ENCODE assay signal across 8 mouse cellular contexts in the genomic region with DNA sequence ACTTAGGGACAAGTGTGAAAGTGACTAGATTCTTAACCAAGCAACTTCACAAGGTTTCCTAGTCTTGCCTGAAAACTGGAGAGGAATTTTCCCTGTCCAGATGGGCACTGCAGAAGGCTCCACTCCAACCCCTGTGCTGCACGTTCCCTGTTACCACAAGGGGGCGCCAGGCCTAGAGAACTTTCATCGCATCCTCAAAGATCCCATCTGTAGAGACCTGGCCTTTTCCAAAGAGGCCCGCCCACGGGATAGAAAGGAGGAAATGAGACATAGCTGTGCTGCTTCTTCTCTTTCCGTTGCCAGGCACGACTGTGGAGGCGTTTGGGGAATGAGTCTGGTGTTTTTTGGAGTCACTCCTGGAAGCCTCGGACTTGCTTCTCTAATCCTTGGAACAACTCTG.
DNase-seq lines count a peak whose midpoint lies in the region; TF ChIP-seq lines count a peak whose summit lies in the region.

No protein-coding gene starts in this region.

- no peaks in the 10 kb centered on the region for H3K4me1 ChIP-seq in E14TG2a.4 (replicated peaks; ENCODE audit: low read depth, low read length)

- no peaks in the 10 kb centered on the region for H3K27me3 ChIP-seq in E14TG2a.4 (ENCODE audit: insufficient read depth, low read length)

- DNase-seq in 3134 (ENCODE audit: extremely low read depth, insufficient read length, low spot score): peak; percentile 56
- peak; percentile 59 to 60 for DNase-seq in cerebellum, postnatal 10 days
- peak; percentile 54 to 59 for DNase-seq in gastrocnemius, postnatal 4 days (ENCODE audit: low spot score in 2 of 2)
- peak; percentile 56 to 67 for DNase-seq in layer of hippocampus, postnatal 10 days (ENCODE audit: low spot score in 2 of 2)
- DNase-seq in lung, postnatal 36 days: peak; percentile 81
- peak; percentile 45 for DNase-seq in right cerebral cortex, postnatal 4 days
- no peak for DNase-seq in T-cell, adult 2 months (ENCODE audit: low spot score)

- H3K4me3 ChIP-seq in E14TG2a.4 (replicated peaks; ENCODE audit: low read length): no peak overlapping the region

- no peaks in the 10 kb centered on the region for H3K9me3 ChIP-seq in E14TG2a.4 (ENCODE audit: low read length)

- no peaks in the 10 kb centered on the region for H3K36me3 ChIP-seq in E14TG2a.4 (ENCODE audit: insufficient read depth, low read length)

- TF ChIP-seq CTCF in E14TG2a.4 (conservative IDR thresholded peaks at IDR 0.05; ENCODE audit: low read length): peak; percentile 82
